Mouse (Mus musculus): ENCODE measurements at regions not wholly inside any gene's neighbourhood (a gene's known extent, or its start where the extent isn't known, plus 50 kb on each side); places are given as distances from the start of the nearest gene placed in this dataset.

DNA sequence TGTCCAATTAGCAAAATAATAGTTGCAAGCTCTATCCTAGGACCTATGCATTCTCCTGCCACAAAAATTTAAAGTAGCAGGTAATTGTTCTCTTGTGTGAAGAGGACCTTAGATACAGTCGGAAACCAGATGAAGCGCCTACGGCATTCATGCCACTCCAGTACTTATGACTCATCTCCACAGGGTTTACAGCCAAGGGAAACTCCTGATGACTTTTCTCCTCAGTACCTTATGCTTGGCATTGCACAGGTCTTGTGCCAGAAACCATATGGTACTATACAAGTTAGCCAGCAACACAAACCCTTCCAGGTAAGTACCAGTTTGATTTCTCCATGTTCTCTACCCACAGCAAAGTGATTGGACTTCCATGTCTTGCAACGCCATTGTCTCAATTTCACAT is 606.3 kb upstream of the Dmac1 start:
- DNase-seq (ENCODE audit: low spot score): no peak

DNA sequence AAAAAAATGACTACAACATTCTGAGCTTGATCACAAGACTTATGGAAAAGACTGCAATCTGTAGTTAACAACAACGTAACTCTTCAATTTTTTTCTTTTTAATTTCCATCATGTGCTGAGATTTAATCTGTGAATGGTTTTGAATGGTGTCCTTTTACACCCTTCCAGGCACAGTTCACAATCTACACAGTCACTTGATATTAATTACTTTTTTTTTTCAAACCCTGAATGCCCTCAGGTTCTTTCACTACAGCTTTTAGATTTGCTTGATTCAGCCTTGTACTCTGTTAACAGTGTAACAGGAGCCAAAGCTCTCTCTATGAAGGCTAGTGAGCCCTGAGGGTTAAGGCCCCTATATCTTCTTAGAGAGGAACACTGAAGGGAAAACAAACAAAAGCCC is 591.7 kb upstream of the Dmac1 start:
- DNase-seq (ENCODE audit: low spot score): no peak

DNA sequence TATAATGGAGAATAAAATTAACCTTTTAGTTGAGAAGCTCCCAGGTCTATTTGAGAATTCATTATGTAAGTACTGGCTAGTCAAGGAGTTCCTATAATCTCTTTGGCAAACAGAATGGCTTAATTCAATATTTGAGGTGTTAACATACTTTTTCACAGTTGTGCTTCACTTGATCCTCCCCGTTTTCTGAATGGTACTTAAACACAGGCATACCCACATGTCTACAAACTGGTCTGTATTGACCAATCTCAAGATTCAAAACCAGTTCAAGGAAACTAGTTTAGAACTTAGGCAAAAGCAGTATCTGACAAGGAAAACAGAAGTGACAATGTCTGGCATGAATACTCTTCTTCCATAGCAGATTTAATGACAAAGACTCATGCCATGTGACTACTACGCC is 583.0 kb upstream of the Dmac1 start:
- DNase-seq (ENCODE audit: low spot score): no peak

DNA sequence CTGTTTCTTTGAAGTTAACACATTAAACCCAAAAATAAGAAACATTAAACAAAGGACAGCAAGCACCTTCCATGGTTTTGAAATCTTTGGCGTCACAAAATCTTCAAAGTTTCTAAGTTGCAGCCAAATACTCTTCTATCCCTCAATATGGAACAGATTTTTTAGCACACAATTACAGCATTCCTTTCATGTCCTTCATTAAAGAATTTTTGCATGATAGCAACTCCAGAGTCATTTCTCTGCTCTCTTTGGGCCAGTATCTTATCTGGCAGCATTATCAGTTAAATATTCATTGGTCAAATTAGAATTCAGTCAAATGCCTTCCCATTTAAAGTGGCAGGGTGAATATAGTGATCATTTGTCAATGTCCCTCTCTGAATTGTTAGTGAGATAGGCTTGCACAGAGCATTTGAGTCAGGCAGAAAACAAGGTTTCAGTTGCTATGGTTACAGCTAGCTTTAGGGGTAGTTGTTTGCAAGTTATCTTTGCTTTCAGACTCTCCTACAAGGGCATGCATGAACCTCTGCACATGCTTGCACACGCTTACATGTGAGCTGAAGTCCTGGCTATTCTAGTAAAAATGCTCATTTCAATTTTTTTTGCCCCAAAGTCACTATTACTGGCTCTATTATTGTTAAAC is 579.8 kb upstream of the Dmac1 start:
- DNase-seq (ENCODE audit: low spot score): no peak

DNA sequence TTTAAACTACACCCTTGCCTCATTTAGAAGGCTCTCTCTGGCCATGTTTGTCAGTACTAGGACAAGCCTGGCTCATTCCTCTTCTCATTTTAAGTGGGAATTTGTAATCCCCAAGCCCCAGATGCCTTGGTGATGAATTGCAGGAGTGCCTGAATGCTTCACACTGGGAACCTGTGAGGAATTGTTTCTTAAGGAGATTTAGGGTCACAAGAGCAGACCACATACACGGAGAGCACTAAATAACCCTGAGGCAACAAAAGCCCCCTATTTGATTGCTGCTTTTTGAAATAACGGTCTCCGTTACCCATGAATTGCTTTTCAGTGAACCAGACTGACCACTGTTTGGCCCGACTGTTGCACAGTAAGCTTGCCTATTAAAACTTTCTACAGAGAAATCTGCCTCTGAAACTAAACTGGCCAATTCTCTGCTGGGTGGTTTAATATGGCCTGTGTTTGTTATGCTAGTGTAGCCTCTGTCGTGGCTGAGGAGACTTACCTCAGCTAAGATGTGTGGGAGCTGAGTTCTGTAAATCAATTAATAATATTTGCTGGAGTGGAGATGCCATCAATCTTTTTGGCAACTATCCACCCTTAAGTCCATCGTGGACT is 577.7 kb upstream of the Dmac1 start:
- no peak for DNase-seq (ENCODE audit: low spot score)

DNA sequence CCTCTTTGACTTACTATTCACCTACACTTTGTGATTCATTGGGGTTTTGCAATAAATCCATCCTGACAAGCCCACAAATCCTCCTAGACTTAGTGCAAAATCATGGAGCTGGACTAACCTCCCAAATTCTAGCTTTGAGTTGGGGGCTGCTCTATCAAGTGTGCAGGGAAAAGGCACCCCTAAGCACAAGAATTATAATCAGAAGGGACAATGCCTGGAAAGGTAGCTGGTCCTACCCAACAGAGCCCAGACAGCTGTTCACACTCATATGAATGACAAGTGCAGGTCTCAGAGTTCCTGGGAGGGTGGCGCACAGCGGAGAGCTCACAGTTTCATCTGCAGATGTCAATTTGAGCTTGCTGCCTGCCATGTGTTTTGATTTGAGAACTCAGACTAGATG is 572.2 kb upstream of the Dmac1 start:
- no peak for DNase-seq (ENCODE audit: low spot score)

DNA sequence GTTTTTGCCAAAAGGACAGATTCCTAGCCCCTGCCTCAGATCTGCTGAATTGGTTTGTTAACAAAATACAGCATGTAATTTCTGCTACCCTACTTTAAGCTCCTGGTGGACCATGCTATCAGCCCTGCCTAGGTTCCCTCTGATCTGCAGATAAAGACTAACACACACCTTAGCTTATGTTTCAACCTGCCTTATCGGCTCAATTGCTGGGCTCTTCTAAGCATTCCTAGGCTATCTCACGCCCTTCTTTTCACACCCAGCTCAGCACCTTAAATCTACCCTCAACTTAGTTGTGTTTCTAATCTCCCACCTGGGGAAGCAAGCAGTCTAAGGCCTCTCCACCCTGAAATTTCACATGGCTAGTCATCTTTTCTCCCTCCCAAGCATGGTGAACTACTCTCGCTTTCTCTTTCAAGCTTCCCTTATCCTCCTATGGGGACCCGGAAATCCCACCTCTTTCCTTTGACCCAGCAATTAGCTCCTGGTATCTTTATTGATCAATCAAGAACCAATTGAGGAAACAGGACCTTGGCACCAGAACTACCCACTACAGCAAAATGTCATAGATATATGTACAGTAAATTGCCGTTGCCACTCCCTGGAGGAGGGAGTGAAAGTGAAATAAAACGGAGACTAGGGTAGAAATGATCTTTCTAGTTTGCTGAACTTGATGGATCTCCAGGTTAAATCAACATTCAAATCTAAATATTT is 569.7 kb upstream of the Dmac1 start:
- DNase-seq (ENCODE audit: low spot score): no peak

DNA sequence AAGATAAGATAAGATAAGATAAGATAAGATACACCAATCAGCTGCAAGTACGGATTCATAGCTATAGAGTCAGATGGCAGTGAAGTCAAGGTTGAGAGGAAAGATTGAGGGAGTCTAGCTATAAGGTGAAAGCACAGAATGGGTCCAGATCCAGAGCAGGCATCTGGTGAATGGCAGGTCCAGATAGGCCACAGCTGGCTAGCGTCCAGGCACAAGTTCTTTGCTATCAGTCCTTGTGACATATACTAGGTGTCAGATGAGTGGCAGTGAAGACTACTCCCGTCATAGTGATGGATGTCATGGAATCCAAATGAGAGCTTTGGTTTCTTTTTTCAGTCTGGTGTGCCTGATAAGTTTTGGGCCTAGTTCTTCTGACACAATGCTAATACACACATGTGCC is 566.9 kb upstream of the Dmac1 start:
- no peak for DNase-seq (ENCODE audit: low spot score)

DNA sequence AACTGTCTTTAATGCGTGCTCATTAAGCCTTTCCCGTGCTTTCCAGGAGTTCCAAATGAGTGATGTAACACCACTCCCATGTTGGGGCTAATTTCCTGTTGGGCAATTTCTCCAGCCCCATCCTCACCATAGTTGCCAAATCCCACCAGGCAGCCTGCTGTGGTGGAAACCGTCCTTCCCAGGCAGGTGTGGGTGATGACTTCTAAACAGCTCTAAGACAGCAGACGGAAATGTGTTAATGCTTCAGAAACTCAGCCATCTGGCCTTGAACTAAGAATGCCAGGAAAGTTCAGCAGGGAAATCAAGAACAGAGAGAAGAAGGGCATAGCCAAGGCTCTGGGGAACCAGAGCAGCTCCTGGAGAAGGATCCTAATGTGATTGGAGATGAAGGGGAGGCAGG is 560.5 kb upstream of the Dmac1 start:
- DNase-seq (ENCODE audit: low spot score): no peak

DNA sequence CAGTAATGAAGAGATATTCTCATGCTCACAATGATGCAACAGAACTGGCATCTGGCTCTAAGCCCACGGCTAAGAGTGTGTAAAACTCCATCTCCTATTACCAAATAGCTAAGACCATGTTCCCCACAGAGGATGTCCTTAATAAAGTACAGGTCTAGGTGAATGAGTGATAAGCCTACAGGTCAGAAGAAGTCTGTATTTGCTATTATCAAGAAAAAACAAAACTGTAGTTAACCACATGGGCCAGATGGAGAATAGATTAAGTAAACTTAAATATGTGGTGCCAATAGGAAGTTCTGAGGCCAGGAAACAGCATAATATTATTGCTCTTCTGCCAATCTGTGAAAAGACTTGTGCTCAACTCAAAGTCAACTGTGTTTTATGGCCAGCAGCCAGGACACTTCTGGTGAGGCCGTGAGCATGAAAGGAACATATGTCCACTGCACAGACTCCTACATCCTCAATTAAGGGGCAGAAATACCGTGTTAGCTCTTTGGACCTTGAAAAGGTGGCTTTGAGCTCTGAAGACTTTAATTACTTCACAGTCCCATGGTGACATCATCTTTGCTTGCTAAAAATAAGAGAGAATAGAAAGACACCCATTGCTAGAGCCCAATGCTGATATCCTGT is 549.1 kb upstream of the Dmac1 start:
- no peak for DNase-seq (ENCODE audit: low spot score)

DNA sequence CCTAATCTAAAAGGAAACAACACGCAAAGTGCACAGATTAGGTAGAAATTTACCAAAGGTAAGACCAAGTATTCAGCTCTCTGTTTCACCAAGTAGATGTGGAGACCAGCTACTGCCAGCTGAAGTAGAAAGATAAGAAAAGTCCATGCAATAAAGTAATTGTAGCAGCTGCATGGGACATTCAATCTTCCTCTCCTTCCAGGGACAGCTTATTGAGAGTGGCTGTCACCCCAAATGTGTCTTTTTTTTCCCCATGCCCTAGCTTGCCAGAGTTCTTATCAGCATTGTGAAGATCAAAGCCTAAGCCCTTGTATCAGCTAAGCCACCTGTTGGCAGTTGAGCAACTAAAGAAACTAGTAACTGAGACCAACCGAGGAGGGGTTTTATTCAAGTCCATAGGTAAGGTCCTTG is 541.1 kb upstream of the Dmac1 start:
- DNase-seq (ENCODE audit: low spot score): no peak

DNA sequence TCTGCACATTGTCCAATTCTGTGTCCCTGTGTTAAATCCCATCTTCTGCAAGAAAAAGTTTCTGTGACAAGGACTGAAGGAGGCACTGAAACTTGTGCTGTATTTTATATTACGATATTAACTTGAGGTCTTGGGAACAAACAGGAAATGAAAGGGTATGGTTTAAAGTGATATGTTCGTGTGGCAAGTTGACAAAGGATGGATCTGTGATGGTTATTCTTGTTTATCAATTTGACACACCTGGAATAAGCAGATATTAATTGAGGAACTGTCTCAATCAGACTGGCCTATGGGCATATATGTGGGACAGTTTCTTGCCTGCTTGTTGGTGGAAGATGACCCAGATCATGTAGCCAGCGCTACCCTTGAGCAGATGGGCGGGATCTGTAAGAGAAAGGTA is 537.9 kb upstream of the Dmac1 start:
- no peak for DNase-seq (ENCODE audit: low spot score)

DNA sequence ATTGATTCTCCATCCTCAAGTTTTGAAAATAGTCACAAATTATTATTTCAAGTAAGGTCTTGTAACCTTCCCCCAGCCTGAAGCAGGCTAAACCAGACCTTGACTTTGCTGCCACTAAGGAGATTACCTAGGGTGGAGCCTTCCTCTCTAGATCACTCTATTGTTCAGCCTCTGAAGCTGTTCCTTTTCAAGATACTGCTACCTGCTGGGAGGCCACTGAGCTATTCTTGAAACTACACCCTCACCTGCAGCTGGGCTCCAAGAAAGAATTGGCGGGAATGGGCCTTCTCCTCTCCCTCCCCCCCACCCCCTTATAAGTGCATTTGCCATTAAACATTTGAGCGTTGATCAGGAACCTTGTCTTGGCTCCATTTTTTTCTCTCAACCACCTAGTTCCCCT is 534.2 kb upstream of the Dmac1 start:
- DNase-seq (ENCODE audit: low spot score): no peak

DNA sequence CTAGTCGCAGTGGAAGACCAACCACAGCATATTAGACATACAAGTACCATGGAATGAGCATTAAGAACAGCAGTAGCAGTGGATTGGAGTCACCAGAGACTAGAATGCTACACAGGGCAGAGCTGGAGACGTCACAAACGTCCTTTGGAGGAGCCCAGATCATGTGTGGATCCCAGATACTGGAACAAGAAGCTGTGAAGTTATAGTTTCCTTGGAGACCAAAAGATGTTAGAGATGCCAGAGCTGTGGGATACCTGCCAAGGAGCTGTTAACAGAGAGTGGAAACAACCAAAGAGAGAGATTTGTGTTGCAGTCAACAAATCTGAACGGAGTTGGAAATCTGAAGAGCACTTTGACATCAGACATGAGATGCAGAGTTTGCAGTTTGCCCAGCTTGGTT is 523.8 kb upstream of the Dmac1 start:
- no peak for DNase-seq (ENCODE audit: low spot score)

DNA sequence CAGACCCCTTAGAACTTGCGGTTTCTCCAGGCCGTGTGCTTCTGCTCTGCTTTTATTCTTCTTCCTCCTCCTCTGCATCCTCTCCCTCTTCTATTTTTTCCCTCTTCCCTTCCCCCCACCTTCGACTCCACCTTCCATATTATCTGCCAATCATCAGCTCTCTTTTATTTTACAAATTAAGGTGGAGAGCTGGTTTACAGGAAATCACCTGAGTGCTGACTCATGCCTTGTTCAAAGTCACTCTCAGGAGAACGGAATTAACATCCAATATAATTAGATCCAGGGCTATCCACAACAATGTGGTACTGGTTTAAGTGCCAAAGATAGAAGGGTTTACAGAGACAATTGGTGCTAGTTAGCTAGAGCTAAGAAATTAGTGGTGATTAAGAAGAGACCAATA is 523.1 kb upstream of the Dmac1 start:
- DNase-seq (ENCODE audit: low spot score): no peak

DNA sequence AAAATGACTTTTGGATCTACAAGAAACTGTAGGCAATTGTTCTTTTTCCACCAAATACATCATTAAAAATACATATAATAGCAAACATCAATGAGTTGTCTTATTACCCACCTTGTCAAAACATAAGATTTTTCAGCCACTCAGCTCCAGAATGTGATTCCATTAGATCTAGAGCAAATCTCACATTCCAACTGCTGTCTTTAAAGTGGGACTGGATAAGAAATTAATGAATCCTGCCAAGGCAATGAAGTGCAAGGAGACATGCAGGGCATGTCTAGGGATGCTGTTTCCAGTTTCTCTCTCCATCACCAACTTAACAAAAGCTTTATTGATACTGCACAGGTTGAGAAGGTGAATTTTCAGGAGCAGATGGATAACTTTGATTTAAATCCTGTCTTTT is 513.7 kb upstream of the Dmac1 start:
- DNase-seq (ENCODE audit: low spot score): no peak

DNA sequence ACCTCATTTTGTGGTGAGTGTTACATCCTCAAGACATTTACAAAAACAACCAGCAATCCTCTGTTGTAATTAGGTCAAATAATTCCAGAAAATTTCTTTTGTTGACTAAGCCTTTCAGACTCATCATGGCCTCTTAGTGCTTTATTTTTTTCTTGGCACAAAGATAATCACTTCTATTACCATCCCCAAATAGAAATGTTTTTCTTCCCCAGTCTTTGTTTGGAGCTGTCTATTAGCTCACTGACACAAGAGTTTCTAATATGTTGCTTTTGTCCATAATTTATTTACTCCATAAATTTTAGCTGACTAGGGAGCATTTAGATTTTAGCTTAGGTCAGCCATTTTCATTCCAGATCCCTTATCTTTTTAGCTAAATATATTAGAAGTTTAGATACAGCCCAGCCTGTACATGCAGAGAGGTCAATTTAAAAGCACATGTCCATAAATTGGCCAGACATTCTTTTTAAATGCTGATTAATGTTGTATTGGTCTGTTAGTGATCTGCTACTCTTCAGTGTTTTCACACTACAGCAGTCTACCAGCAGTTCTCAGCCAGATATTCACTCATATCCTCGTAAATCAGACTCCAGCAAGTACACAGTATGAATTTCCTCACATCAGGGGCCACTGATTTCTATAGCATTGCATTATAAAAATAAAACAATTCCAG is 513.0 kb upstream of the Dmac1 start:
- no peak for DNase-seq (ENCODE audit: low spot score)

DNA sequence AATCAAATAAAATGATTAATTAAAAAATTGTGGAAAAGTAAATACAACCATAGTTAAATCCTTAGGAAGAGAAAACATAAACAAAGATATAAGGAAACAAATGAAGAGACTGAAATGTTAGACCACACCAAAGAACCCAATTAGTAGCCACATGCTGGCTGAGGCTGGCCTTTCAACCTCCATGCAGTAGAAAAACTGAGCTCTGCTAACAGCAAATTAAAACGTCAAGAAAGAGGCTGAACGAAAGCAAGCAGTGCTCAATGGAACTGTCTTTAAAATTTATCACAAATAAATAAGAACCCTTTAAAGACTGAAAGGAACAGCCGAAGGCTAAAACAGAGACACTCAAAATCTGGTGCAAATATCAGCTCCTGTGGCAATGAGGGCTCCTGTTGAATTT is 509.3 kb upstream of the Dmac1 start:
- DNase-seq (ENCODE audit: low spot score): no peak

DNA sequence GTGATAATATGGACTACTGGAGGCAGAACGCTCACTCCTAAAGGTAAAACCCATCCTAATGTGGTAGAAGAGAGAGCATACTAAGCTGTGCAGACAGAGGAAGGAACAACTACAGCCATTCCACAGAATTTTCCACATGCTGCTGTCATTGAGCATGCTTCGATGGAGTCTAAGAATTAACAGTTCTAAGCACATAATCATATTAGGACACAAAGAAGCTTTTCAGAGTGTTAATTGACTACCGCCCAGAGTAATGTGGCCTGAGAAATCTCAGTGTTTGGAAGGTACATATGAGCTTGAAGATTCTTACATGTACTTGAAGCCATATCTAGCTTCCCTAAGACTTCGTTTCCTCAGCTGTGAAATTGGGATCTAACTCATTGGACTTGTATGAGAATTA is 508.3 kb upstream of the Dmac1 start:
- no peak for DNase-seq (ENCODE audit: low spot score)

DNA sequence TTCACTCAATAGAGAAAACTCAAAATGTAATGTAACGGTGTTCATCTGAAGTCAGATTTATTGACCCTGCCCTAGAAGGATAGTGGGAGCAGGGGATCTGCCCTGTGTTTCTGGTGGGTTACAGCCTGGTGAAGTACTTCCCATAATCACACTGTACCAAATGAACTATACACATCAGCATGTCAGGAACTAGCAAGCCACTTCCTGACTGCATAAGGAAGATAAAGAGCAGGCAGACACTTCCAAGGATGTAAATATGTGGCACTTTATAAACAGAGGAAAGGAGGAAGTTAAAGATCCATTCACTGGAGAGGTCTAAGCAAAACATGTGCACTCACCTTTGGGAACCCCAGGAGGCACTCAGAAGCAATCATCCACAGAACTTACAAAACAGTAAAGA is 501.4 kb upstream of the Dmac1 start:
- no peak for DNase-seq (ENCODE audit: low spot score)

DNA sequence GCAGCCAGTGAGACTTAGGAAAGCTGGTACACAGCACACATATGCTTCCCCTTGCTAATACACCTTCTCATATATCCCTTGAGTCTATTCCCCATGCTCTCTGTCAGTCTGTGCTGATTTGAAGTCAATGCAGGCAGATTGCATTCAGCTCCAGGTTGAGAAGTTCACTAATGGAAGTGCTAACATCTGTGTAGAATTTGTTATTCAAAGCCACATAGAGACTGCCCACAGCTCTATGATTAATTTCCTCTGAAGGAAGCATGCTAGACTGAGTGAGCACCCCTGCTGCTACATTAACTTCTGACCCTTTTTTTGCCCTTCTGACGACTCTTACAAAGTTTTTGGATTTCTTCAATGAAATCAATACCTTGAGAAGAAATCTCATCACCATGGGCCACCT is 486.0 kb upstream of the Dmac1 start:
- no peak for DNase-seq (ENCODE audit: low spot score)

DNA sequence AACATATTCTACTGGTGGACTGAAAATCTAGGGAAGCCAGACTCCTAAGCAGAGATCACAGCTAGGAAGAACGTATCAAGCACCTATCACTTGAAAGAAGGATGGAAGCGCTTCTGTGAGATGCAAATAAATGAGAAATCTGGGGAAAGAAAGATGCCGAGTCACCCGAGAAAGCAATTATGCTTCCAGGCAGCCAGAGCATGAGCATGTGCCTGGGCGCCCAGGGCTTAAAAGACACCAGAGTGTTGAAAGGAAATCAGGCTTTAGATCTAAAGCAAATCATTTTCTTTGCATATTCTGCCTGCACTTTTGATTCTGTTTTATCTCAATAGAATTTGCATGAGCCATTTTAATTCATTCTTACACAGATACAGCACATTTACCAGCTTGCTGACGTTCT is 466.5 kb upstream of the Dmac1 start:
- DNase-seq (ENCODE audit: low spot score): no peak

DNA sequence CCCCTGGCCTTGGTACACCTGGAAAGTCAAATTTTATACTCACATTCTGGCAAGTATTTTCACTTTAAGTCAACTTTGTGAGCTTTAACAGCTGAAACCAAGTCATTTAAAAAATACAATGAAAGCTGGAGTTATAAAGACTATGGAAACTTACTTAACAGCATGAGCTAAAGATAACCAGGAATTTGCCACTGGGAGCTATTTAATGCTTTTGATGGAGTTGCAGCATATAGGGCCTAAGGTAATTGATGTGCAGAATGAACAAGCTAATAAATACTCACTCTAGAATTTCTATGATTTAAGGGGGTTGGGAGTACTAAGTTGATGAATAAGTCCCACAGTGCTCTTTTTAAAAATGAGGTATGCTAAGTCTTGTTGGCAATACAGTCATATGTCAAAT is 463.5 kb upstream of the Dmac1 start:
- no peak for DNase-seq (ENCODE audit: low spot score)
